Mouse (Mus musculus): ENCODE results near the gene Emp1. TPM values are rescaled to one million over a fixed set of nuclear protein-coding genes. Genes with fewer than 3 reads are reported as not detected.

The Emp1 gene
- polyA plus RNA-seq, 1 experiment from 2014 or later, result 127 TPM

- H3K27ac ChIP-seq, result no peak overlapping the region
- peaks cover 3% of the 10 kb centered on the region for H3K36me3 ChIP-seq
- no peak overlapping the region for H3K4me2 ChIP-seq (replicated peaks)
- no peak overlapping the region for H3K9ac ChIP-seq
- H3K4me1 ChIP-seq, result peaks cover 21% of the 10 kb centered on the region
- 69% methylated on average over 8 of the region's 8 CpGs for WGBS
- H3K9me3 ChIP-seq, result no peaks in the 10 kb centered on the region
- no peak for ATAC-seq (ENCODE audit: low FRiP score, low read depth)
- no peaks in the 10 kb centered on the region for H3K27me3 ChIP-seq
- no peak overlapping the region for H3K4me3 ChIP-seq
Measured at GRCm38 (mm10) chr6:135388711-135389110, 26.4 kb downstream of the Emp1 start.

- H3K9me3 ChIP-seq, result no peaks in the 10 kb centered on the region
- peaks cover 21% of the 10 kb centered on the region for H3K4me1 ChIP-seq
- no peaks in the 10 kb centered on the region for H3K27me3 ChIP-seq
- H3K36me3 ChIP-seq, result no peaks in the 10 kb centered on the region
- no peak overlapping the region for H3K9ac ChIP-seq
- 38% methylated on average over 3 of the region's 3 CpGs for WGBS
- H3K4me2 ChIP-seq (replicated peaks), result no peak overlapping the region
- no peak for ATAC-seq (ENCODE audit: low FRiP score, low read depth)
- no peak overlapping the region for H3K4me3 ChIP-seq
- H3K27ac ChIP-seq, result no peak overlapping the region
Measured at GRCm38 (mm10) chr6:135390398-135390797, 28.1 kb downstream of the Emp1 start.

- Histone ChIP-seq H3K4me3 (no peak overlapping the region), H3K9ac (no peak overlapping the region), H3K4me2 (replicated peaks) (no peak overlapping the region), H3K36me3 (no peaks in the 10 kb centered on the region), H3K27me3 (no peaks in the 10 kb centered on the region), H3K4me1 (peaks cover 15% of the 10 kb centered on the region), H3K27ac (no peak overlapping the region), H3K9me3 (no peaks in the 10 kb centered on the region)
- ATAC-seq (ENCODE audit: low FRiP score, low read depth), result no peak
- 74% methylated on average over 8 of the region's 8 CpGs for WGBS
Measured at GRCm38 (mm10) chr6:135395375-135395774, 33.0 kb downstream of the Emp1 start.

- Histone ChIP-seq H3K9ac (no peak overlapping the region), H3K36me3 (no peaks in the 10 kb centered on the region), H3K9me3 (no peaks in the 10 kb centered on the region), H3K4me2 (replicated peaks) (no peak overlapping the region), H3K27me3 (0 out of 2 replicates have a peak, but pooled peaks cover 3% of the 10 kb centered on the region), H3K4me1 (peaks cover 12% of the 10 kb centered on the region), H3K4me3 (no peak overlapping the region), H3K27ac (no peak overlapping the region)
- WGBS, result 81% methylated on average over 4 of the region's 4 CpGs
- no peak for ATAC-seq (ENCODE audit: low FRiP score, low read depth)
Measured at GRCm38 (mm10) chr6:135397089-135397488, 34.7 kb downstream of the Emp1 start.

- no peak overlapping the region for H3K4me2 ChIP-seq (replicated peaks)
- H3K4me3 ChIP-seq, result no peak overlapping the region
- no peaks in the 10 kb centered on the region for H3K36me3 ChIP-seq
- no peak for ATAC-seq (ENCODE audit: low FRiP score, low read depth)
- no peak overlapping the region for H3K9ac ChIP-seq
- H3K9me3 ChIP-seq, result no peaks in the 10 kb centered on the region
- 83% methylated on average over 8 of the region's 8 CpGs for WGBS
- H3K4me1 ChIP-seq, result peaks cover 10% of the 10 kb centered on the region
- H3K27me3 ChIP-seq, result 0 out of 2 replicates have a peak, but pooled peaks cover 3% of the 10 kb centered on the region
- no peak overlapping the region for H3K27ac ChIP-seq
Measured at GRCm38 (mm10) chr6:135397788-135398187, 35.4 kb downstream of the Emp1 start.

GRCm38 (mm10) chr6:135398801-135399200 is 36.5 kb downstream of the Emp1 start:
- 53% methylated on average over 5 of the region's 5 CpGs for WGBS
- Histone ChIP-seq H3K36me3 (no peaks in the 10 kb centered on the region), H3K27me3 (0 out of 2 replicates have a peak, but pooled peaks cover 3% of the 10 kb centered on the region), H3K9me3 (no peaks in the 10 kb centered on the region), H3K4me1 (peaks cover 8% of the 10 kb centered on the region), H3K9ac (no peak overlapping the region), H3K27ac (no peak overlapping the region; the same call in 1 of the 2 replicates), H3K4me2 (replicated peaks) (no peak overlapping the region), H3K4me3 (no peak overlapping the region)
- ATAC-seq (ENCODE audit: low FRiP score, low read depth), result peak; percentile 24; the same call in 1 of the 2 replicates

- no peak overlapping the region for H3K9ac ChIP-seq
- no peak overlapping the region for H3K27ac ChIP-seq
- no peaks in the 10 kb centered on the region for H3K36me3 ChIP-seq
- H3K4me3 ChIP-seq, result no peak overlapping the region
- peaks cover 8% of the 10 kb centered on the region for H3K4me1 ChIP-seq
- WGBS, result 39% methylated on average over 3 of the region's 3 CpGs
- H3K9me3 ChIP-seq, result no peaks in the 10 kb centered on the region
- ATAC-seq (ENCODE audit: low FRiP score, low read depth), result no peak
- no peak overlapping the region for H3K4me2 ChIP-seq (replicated peaks)
- 0 out of 2 replicates have a peak, but pooled peaks cover 3% of the 10 kb centered on the region for H3K27me3 ChIP-seq
Measured at GRCm38 (mm10) chr6:135400306-135400705, 38.0 kb downstream of the Emp1 start.

GRCm38 (mm10) chr6:135405093-135405492 is 42.7 kb downstream of the Emp1 start:
- WGBS, result 85% methylated on average over 11 of the region's 11 CpGs
- Histone ChIP-seq H3K27ac (no peak overlapping the region), H3K36me3 (no peaks in the 10 kb centered on the region), H3K9ac (no peak overlapping the region), H3K9me3 (no peaks in the 10 kb centered on the region), H3K4me2 (replicated peaks) (no peak overlapping the region), H3K4me1 (no peaks in the 10 kb centered on the region), H3K27me3 (0 out of 2 replicates have a peak, but pooled peaks cover 3% of the 10 kb centered on the region), H3K4me3 (no peak overlapping the region)
- ATAC-seq (ENCODE audit: low FRiP score, low read depth), result no peak

- Histone ChIP-seq H3K9me3 (no peaks in the 10 kb centered on the region), H3K4me1 (no peaks in the 10 kb centered on the region), H3K27me3 (no peaks in the 10 kb centered on the region), H3K4me3 (no peak overlapping the region), H3K4me2 (replicated peaks) (no peak overlapping the region), H3K27ac (no peak overlapping the region), H3K9ac (no peak overlapping the region), H3K36me3 (no peaks in the 10 kb centered on the region)
- 59% methylated on average over 4 of the region's 4 CpGs for WGBS
- ATAC-seq (ENCODE audit: low FRiP score, low read depth), result no peak
Measured at GRCm38 (mm10) chr6:135407323-135407722, 45.0 kb downstream of the Emp1 start.

GRCm38 (mm10) chr6:135411712-135412319 is 49.5 kb downstream of the Emp1 start:
- no peak overlapping the region for H3K4me2 ChIP-seq (replicated peaks)
- H3K27me3 ChIP-seq, result no peaks in the 10 kb centered on the region
- H3K36me3 ChIP-seq, result no peaks in the 10 kb centered on the region
- no peak overlapping the region for H3K27ac ChIP-seq
- no peaks in the 10 kb centered on the region for H3K9me3 ChIP-seq
- ATAC-seq (ENCODE audit: low FRiP score, low read depth), result no peak
- WGBS, result 87% methylated on average over 10 of the region's 10 CpGs
- no peak overlapping the region for H3K9ac ChIP-seq
- H3K4me1 ChIP-seq, result no peaks in the 10 kb centered on the region
- no peak overlapping the region for H3K4me3 ChIP-seq

- no peak overlapping the region for H3K4me3 ChIP-seq
- WGBS, result 61% methylated on average over 6 of the region's 6 CpGs
- no peaks in the 10 kb centered on the region for H3K9me3 ChIP-seq
- no peak overlapping the region for H3K9ac ChIP-seq
- H3K4me1 ChIP-seq, result no peaks in the 10 kb centered on the region
- H3K27me3 ChIP-seq, result no peaks in the 10 kb centered on the region
- H3K36me3 ChIP-seq, result no peaks in the 10 kb centered on the region
- H3K4me2 ChIP-seq (replicated peaks), result no peak overlapping the region
- no peak overlapping the region for H3K27ac ChIP-seq
- no peak for ATAC-seq (ENCODE audit: low FRiP score, low read depth)
Measured at GRCm38 (mm10) chr6:135412649-135413048, 50.3 kb downstream of the Emp1 start.

- no peak overlapping the region for H3K9ac ChIP-seq
- no peak overlapping the region for H3K4me3 ChIP-seq
- ATAC-seq (ENCODE audit: low FRiP score, low read depth), result no peak
Measured at GRCm38 (mm10) chr6:135417459-135417858, 55.1 kb downstream of the Emp1 start.

More at GRCm38 (mm10) chr6:135417459-135417858, 55.1 kb downstream of the Emp1 start:
- no peaks in the 10 kb centered on the region for H3K36me3 ChIP-seq
- no peak overlapping the region for H3K4me2 ChIP-seq (replicated peaks)
- no peak overlapping the region for H3K27ac ChIP-seq
- WGBS, result 33% methylated on average over 5 of the region's 5 CpGs
- no peaks in the 10 kb centered on the region for H3K9me3 ChIP-seq
- H3K4me1 ChIP-seq, result no peaks in the 10 kb centered on the region
- H3K27me3 ChIP-seq, result no peaks in the 10 kb centered on the region
